Mouse (Mus musculus): ENCODE measurements around the gene Rbp1.

Rbp1 gene

GRCm38 (mm10) chr9:98492212-98492611, 69.5 kb downstream of the Rbp1 start:
- no peak for DNase-seq (ENCODE audit: extremely low spot score, low spot score)

DNA sequence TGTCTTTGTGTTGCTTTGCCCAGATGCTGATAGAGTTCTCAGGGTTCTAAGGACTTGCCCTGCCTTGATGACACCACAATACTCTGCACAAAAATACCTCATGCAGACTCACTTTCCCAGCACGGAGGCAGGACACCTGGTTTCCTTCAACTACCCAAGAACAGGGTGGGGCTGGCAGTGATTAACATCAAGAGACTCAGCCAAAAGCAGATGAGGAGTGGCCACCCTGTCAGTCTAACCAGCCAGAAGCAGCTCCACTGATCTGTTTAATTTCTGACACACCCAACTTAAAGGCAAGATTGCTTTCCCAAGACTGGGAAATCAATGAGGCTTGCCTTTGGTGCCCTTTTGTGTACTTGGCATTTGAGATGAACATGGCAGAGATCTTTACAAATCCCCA, 70.1 kb downstream of the Rbp1 start:
- no peak for DNase-seq (ENCODE audit: extremely low spot score, low spot score)

Data from neural tube, embryonic 10.5 days (tissue).